Mouse (Mus musculus): ENCODE results near the gene Atf6b. TPM values are rescaled to one million over a fixed set of nuclear protein-coding genes. Genes with fewer than 3 reads are reported as not detected.

Gene Atf6b
- polyA plus RNA-seq (2014; fragmentation: Illumina TruSeq; extraction: RNeasy Lipid Tissue Mini Kit (QIAGEN cat#74804); ENCODE audit: low read depth, low replicate concordance): 1.9 TPM

DNA sequence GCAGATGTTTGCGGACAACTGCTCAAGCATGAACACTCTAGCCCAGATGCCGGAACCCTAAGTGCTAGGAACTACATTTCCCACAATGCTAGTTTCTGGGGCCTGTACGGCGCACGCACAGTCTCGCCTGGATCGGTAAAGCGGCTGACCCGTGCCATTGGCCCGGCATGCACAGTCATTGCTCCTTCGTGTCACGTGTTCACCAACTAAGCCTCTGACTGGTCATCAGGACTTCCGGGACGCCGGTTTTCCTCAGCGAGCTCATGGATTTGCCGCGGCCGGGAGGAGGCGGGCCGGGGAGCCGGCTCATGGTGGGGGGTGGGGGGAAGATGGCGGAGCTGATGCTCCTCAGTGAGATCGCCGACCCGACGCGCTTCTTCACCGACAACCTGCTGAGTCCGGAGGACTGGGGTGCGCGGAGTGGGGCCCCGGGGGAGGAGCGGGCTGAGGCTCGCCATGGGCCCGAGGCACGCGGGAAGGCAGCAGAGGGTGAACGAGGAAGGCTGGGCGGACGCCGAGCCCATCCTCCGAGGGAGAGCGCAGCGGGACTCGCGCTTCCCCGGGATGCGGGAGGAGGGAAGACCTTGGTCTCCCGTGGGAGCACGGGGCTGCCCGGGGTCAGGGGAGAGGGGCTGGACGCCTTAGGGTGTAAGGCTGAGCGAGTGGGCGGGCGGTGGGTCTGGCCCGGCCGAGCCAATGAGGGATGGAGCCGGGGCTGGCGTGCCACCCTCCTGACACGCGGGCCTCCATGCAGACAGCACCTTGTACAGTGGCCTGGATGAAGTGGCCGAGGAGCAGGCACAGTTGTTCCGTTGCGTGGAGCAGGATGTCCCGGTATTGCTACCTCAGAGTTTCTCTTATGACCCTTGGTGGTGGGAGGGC, at the start of gene Atf6b:
TSS of gene Atf6b (plus strand) at position 241 of the 882 bp plus-strand sequence.

DNA sequence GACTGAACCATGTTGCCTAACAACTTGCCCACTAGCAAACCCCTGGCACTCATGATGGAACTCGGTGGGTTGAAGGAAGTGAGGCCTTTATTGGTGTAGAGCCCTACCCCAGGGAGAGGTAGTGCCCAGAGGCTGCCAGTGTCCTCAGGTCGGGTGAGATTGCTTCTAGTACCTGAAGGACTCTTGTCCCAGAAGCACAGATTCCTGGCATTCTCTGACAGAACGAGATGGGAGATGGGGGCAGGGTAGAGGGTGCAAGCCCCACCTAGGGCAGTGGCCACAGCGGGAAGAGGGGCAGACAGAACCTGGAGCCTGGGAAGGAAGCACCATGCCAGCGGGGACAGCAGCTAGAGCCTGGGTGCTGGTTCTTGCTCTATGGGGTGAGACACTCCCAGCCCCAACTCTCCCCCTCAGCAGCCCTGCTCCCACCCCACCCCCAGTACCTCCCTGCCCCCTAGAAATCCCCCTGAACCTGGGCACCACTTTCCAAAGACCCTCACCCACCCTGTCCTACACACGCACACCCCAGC, 49.3 kb upstream of the Atf6b start, which contains the start of gene Ager:
TSS of gene Ager (plus strand) at position 297 of the 530 bp plus-strand sequence.

DNA sequence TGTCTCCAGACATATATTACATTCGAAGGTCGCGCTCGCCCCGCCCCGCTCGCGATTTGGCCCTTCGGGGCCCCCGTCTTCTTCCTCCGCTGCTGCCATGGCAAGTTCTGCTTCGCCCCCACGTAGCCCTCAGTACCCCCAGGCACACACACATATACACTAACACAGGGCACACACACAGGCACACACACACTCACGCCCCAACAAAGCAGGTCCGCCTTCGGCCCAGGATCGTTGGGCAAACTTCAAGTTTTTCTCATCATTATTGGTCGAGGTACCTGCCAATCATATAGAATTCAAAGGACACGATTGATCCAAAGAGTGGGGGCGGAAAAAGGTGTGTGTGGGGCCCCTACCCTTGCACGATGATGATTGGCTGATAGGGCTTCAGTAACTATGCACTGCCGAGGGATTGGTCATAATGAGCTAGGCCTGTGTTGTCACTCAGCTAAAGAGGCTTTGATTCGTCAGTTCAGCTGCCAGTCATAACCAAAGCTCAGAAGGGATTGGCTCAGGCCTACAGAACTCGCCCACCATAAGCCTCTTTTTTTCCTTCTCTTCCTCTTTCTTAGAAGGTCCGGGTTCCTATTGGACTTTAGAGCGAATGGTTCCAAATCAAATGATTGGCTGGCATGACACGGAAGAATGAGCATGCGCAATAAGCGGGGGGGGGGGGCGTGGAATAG, 43.4 kb upstream of the Atf6b start, which contains the start of gene Rnf5:
TSS of gene Rnf5 (minus strand) at position 316 of the 686 bp plus-strand sequence.

DNA sequence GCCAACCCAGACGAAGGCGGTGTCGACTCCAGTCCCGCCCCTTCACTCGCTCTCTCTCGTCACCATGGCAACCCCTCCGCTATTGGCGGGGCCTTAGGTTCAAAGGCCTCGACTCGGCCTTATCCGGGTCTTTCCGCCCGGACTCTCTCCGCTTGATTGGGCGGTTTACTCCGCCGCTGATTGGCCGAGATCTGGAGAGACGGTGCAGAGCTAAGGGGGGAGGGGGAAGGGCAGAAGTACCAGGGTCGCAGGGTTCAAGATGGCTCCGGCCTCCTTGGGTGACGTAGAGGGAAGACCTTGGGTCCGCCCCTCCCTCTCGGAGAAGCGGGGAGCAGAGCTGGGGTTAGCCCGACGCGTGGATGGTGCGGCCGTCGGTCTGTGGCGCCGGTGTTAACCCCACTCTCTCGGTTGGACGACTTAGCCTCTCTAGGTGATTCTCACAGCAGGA, 42.9 kb upstream of the Atf6b start, which contains the start of gene Agpat1:
TSS of gene Agpat1 (plus strand) at position 202 of the 448 bp plus-strand sequence.

DNA sequence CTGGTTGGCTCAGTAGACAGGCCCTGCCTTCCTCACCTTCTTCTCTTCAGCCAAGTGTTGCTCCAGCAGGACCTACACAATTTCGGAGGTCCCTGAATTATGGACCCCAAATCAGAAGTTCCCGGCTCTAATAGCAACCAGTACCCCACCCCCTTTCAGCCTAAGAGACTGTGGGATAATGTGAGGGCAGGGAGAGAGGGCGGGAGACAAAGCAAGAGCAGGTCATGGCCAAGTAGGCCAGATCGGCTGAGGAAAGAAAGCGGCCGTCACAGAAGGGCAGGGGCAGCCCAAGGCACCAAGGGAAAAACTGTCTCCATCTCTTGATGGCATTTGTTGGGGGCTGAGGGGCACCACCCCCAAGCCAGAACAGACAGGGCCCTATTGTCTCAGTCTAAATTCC, 31.1 kb upstream of the Atf6b start, which contains the start of gene Egfl8:
TSS of gene Egfl8 (minus strand) at position 101 of the 400 bp plus-strand sequence.

DNA sequence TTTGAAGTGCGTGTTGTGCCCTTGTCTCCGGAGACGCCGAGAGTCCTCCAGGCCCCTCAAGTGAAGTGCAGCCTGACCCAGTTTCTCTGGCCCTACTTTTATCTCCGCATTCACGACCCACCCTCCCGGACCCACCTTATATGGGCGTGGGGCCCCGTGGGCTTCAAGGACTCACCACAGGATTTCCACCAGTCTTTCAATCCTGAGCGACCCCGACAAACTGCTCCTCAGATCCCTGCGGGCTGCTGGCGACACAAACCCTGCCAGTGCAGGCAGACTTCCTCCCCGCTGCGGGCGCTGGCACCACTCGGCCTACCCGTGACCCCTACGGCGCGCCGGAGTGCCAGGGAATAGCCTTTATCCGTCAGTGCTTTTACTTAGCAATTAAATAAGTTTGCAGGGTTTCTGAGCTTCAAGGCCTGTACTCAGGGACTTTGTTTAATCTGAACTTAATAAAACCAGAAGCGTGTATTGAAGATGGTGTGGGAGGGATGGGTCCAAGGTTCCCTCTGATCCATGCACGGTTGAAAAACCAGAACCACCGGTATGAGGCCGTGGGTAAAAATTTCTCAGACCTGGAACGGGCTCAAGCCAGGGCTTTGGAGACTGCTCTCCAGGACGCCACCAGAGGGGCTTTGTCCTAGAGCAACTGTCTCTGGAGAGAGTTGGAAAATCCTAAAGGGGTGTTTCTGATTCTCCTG, 18.9 kb upstream of the Atf6b start, which contains the start of gene Ppt2:
TSS of gene Ppt2 (minus strand) at position 568 of the 701 bp plus-strand sequence.

DNA sequence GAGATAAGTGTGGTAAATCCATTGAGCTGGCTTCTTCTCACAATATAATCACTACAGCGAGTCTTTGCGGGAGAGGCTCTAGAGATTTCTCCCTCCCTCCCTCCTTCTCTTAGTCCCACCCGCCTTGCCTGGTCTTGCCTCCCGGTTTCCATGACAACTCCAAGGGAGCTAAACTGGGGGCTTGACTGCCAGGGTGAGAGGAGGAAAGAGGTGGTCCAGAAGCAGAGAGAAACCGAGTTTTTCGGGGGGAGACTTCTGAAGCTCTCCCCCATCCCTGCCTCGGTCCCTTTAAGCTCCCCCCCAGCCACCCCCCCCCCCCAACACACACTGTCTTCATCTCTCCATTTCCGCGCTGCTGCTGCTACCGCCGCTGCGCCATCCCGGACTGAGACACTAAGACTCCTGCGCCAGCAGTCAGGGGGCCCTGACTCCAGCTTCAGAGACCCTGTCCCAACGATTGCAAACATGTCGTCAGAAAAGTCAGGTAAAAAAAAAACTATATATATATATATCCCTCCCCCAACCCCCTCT, 17.7 kb upstream of the Atf6b start, which contains the start of gene Prrt1:
TSS of gene Prrt1 (plus strand) at position 313 of the 531 bp plus-strand sequence.

DNA sequence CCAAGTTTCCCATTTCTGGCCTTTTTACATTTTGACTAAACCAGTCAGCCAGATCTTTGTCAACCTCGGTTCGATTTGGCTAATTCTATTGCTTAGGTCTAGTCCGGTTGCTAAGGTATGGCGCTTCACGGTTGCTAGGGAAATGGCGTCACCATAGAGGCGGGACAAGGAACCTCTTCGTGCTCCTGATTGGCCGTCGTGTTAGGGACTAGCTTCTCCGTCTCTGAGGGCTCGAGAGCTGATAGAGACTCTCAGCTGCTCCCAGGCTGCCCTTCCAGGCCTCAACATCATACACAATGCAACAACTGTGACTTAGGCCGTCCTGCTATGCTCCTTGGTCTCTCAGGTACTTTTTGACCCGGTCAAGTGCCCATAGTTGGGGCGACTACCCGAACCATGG, 2.3 kb upstream of the Atf6b start, which contains the start of gene Fkbpl:
TSS of gene Fkbpl (plus strand) at position 157 of the 400 bp plus-strand sequence.

DNA sequence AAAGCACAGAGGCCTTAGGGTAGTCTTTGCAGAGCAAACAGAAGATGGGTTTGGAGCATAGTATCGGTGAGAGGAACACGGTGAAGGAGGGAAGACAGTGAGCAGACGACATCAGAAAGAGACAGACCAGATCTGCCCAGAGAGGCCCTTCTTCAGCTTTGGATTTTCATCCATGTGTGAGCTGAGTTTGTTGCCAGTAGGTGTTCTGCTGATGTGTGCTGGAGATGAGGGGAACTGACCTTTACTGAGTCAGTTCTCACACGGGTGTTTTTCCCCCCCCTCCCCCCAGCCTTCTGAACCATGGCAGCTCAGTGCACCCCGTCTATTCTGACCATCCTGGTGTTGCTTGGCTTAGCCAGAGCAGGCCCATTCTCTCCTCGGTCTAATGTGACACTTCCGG, 23.3 kb downstream of the Atf6b start, which contains the start of gene Tnxb:
TSS of gene Tnxb (plus strand) at position 301 of the 400 bp plus-strand sequence.

Other genes with a start within 250 kb of the Atf6b start
- gene BC051142, start 248.3 kb upstream of the Atf6b start, polyA plus RNA-seq (2014; fragmentation: Illumina TruSeq; extraction: RNeasy Lipid Tissue Mini Kit (QIAGEN cat#74804); ENCODE audit: low read depth, low replicate concordance): not detected
- gene Btnl4, start 169.8 kb upstream of the Atf6b start, polyA plus RNA-seq (2014; fragmentation: Illumina TruSeq; extraction: RNeasy Lipid Tissue Mini Kit (QIAGEN cat#74804); ENCODE audit: low read depth, low replicate concordance): not detected
- gene Btnl6, start 129.8 kb upstream of the Atf6b start, polyA plus RNA-seq (2014; fragmentation: Illumina TruSeq; extraction: RNeasy Lipid Tissue Mini Kit (QIAGEN cat#74804); ENCODE audit: low read depth, low replicate concordance): not detected
- gene Notch4, start 82.9 kb upstream of the Atf6b start, polyA plus RNA-seq (2014; fragmentation: Illumina TruSeq; extraction: RNeasy Lipid Tissue Mini Kit (QIAGEN cat#74804); ENCODE audit: low read depth, low replicate concordance): 0.16 TPM
- gene Gpsm3, start 57.3 kb upstream of the Atf6b start, polyA plus RNA-seq (2014; fragmentation: Illumina TruSeq; extraction: RNeasy Lipid Tissue Mini Kit (QIAGEN cat#74804); ENCODE audit: low read depth, low replicate concordance): 0.61 TPM
- gene Pbx2, start 55.9 kb upstream of the Atf6b start, polyA plus RNA-seq (2014; fragmentation: Illumina TruSeq; extraction: RNeasy Lipid Tissue Mini Kit (QIAGEN cat#74804); ENCODE audit: low read depth, low replicate concordance): 5.3 TPM
- gene Ager, start 49.3 kb upstream of the Atf6b start, polyA plus RNA-seq (2014; fragmentation: Illumina TruSeq; extraction: RNeasy Lipid Tissue Mini Kit (QIAGEN cat#74804); ENCODE audit: low read depth, low replicate concordance): not detected
- gene Rnf5, start 43.5 kb upstream of the Atf6b start, polyA plus RNA-seq (2014; fragmentation: Illumina TruSeq; extraction: RNeasy Lipid Tissue Mini Kit (QIAGEN cat#74804); ENCODE audit: low read depth, low replicate concordance): 45.1 TPM
- 0.72 TPM for gene Agpat1, start 42.9 kb upstream of the Atf6b start, polyA plus RNA-seq (2014; fragmentation: Illumina TruSeq; extraction: RNeasy Lipid Tissue Mini Kit (QIAGEN cat#74804); ENCODE audit: low read depth, low replicate concordance)
- not detected for gene Egfl8, start 31.2 kb upstream of the Atf6b start, polyA plus RNA-seq (2014; fragmentation: Illumina TruSeq; extraction: RNeasy Lipid Tissue Mini Kit (QIAGEN cat#74804); ENCODE audit: low read depth, low replicate concordance)
- 7.0 TPM for gene Ppt2, start 18.6 kb upstream of the Atf6b start, polyA plus RNA-seq (2014; fragmentation: Illumina TruSeq; extraction: RNeasy Lipid Tissue Mini Kit (QIAGEN cat#74804); ENCODE audit: low read depth, low replicate concordance)
- gene Prrt1, start 17.6 kb upstream of the Atf6b start, polyA plus RNA-seq (2014; fragmentation: Illumina TruSeq; extraction: RNeasy Lipid Tissue Mini Kit (QIAGEN cat#74804); ENCODE audit: low read depth, low replicate concordance): not detected
- gene Fkbpl, start 2.4 kb upstream of the Atf6b start, polyA plus RNA-seq (2014; fragmentation: Illumina TruSeq; extraction: RNeasy Lipid Tissue Mini Kit (QIAGEN cat#74804); ENCODE audit: low read depth, low replicate concordance): 1.9 TPM
- 0.03 TPM for gene Tnxb, start 23.4 kb downstream of the Atf6b start, polyA plus RNA-seq (2014; fragmentation: Illumina TruSeq; extraction: RNeasy Lipid Tissue Mini Kit (QIAGEN cat#74804); ENCODE audit: low read depth, low replicate concordance)
- gene C4b, start 96.7 kb downstream of the Atf6b start, polyA plus RNA-seq (2014; fragmentation: Illumina TruSeq; extraction: RNeasy Lipid Tissue Mini Kit (QIAGEN cat#74804); ENCODE audit: low read depth, low replicate concordance): 80.2 TPM
- not detected for gene Cyp21a1, start 157.4 kb downstream of the Atf6b start, polyA plus RNA-seq (2014; fragmentation: Illumina TruSeq; extraction: RNeasy Lipid Tissue Mini Kit (QIAGEN cat#74804); ENCODE audit: low read depth, low replicate concordance)
- gene Stk19, start 189.8 kb downstream of the Atf6b start, polyA plus RNA-seq (2014; fragmentation: Illumina TruSeq; extraction: RNeasy Lipid Tissue Mini Kit (QIAGEN cat#74804); ENCODE audit: low read depth, low replicate concordance): 3.5 TPM
- 3.6 TPM for gene Dxo, start 189.9 kb downstream of the Atf6b start, polyA plus RNA-seq (2014; fragmentation: Illumina TruSeq; extraction: RNeasy Lipid Tissue Mini Kit (QIAGEN cat#74804); ENCODE audit: low read depth, low replicate concordance)
- 3.2 TPM for gene Skiv2l, start 203.1 kb downstream of the Atf6b start, polyA plus RNA-seq (2014; fragmentation: Illumina TruSeq; extraction: RNeasy Lipid Tissue Mini Kit (QIAGEN cat#74804); ENCODE audit: low read depth, low replicate concordance)
- gene Nelfe, start 203.2 kb downstream of the Atf6b start, polyA plus RNA-seq (2014; fragmentation: Illumina TruSeq; extraction: RNeasy Lipid Tissue Mini Kit (QIAGEN cat#74804); ENCODE audit: low read depth, low replicate concordance): 1.5 TPM
- gene Cfb, start 215.4 kb downstream of the Atf6b start, polyA plus RNA-seq (2014; fragmentation: Illumina TruSeq; extraction: RNeasy Lipid Tissue Mini Kit (QIAGEN cat#74804); ENCODE audit: low read depth, low replicate concordance): 281 TPM
- gene Zbtb12, start 232.3 kb downstream of the Atf6b start, polyA plus RNA-seq (2014; fragmentation: Illumina TruSeq; extraction: RNeasy Lipid Tissue Mini Kit (QIAGEN cat#74804); ENCODE audit: low read depth, low replicate concordance): 0.69 TPM
- gene Gm20547, start 234.9 kb downstream of the Atf6b start, polyA plus RNA-seq (2014; fragmentation: Illumina TruSeq; extraction: RNeasy Lipid Tissue Mini Kit (QIAGEN cat#74804); ENCODE audit: low read depth, low replicate concordance): 33.6 TPM